Mouse (Mus musculus) layer of hippocampus, adult 18-20 months (tissue): Measurements from ENCODE around the gene Tead4. TPM values are rescaled to one million over a fixed set of nuclear protein-coding genes. Genes with fewer than 3 reads are reported as not detected.

Experiments
- DNase-seq, 2 experiments: peaks; one replicate each; pipeline ENCODE4 v3.0.0; 2022; ENCODE audit warnings: low spot score in 2 of 2
- total RNA-seq, 2 experiments: library from RNA; stranded (reverse); gene quantifications; 2 replicates each; pipeline ENCODE4 v1.2.3; 2021

Tead4 gene
- total RNA-seq, 2 experiments from 2014 or later: 0.97 to 1.5 TPM

- no peak for DNase-seq
Observed at GRCm38 (mm10) chr6:128179247-128179646, 121.4 kb downstream of the Tead4 start.

DNA sequence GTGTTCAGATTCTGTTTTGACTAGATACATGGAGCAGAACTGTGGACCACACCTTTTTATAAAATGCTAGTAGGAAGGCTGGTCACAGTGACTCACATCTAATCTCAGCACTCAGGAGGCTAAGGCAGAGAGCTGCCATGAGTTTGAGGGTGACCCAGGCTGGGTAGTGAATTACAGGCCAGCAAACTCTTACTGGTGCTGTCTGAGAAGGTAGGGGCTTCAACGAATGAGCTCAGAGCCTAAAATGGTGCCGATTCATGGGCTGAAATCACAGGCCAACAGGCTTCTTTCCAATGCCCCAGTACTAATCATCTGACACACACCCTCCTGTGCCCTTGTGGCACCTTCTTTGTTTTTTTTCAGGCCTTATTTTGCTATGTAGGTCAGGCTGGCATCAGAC lies 121.9 kb downstream of the Tead4 start:
- DNase-seq: no peak

Other genes with a start within 250 kb of the Tead4 start
- 10 to 100 TPM; 48.4 to 53.8 TPM for gene Tspan9, start 157.2 kb downstream of the Tead4 start, total RNA-seq
- gene Tulp3, start 55.0 kb upstream of the Tead4 start, total RNA-seq: 10 to 100 TPM; 19.2 to 21.4 TPM
- 10 to 100 TPM; 21.5 to 23.4 TPM for gene Rhno1, start 62.1 kb upstream of the Tead4 start, total RNA-seq
- 1 to 10 TPM in 1 of 2 experiments, under 1 TPM in 1; 0.84 to 1.3 TPM for gene Foxm1, start 62.1 kb upstream of the Tead4 start, total RNA-seq
- 1 to 10 TPM; 1.9 to 2.7 TPM for gene Tex52, start 74.6 kb upstream of the Tead4 start, total RNA-seq
- not detected for gene Gm44596, start 74.7 kb upstream of the Tead4 start, total RNA-seq
- 10 to 100 TPM; 14.6 to 16.4 TPM for gene Nrip2, start 98.5 kb upstream of the Tead4 start, total RNA-seq
- gene Itfg2, start 124.1 kb upstream of the Tead4 start, total RNA-seq: 10 to 100 TPM; 21.1 to 26.3 TPM
- gene Fkbp4, start 137.9 kb upstream of the Tead4 start, total RNA-seq: 100 to 1,000 TPM; 123 to 132 TPM
- not detected for gene Pzp, start 225.9 kb upstream of the Tead4 start, total RNA-seq